ENCODE assay signal across 9 mouse cellular contexts in genomic region chr10:67871811-67872210, GRCm38 (mm10). TPM values are rescaled to one million over a fixed set of nuclear protein-coding genes. Genes with fewer than 3 reads are reported as not detected.
A peak's percentile ranks its signal among the peaks of the same experiment; 100 is the strongest.
DNase-seq lines count a peak whose midpoint lies in the region; ATAC-seq lines count a peak whose summit lies in the region.
"Had no signal": no experiment of that assay in that cellular context is flagged by ENCODE, and none has a peak within 500 bp of the region (broad histone marks: within the 10 kb centered on the region; RNA-seq: fewer than 3 reads in every experiment).

No protein-coding gene starts in this region.

- no peak overlapping the region for H3K27ac ChIP-seq in heart, embryonic 12.5 days (ENCODE audit: poor library complexity, severe bottlenecking)
- H3K27ac ChIP-seq: limb, embryonic 13.5 days had no signal

- no peaks in the 10 kb centered on the region for H3K4me1 ChIP-seq in heart, embryonic 12.5 days (replicated peaks)
- H3K4me1 ChIP-seq: limb, embryonic 13.5 days had no signal

- ATAC-seq in heart, embryonic 12.5 days (ENCODE audit: insufficient number of reproducible peaks, low FRiP score), result no peak
- ATAC-seq in megakaryocyte-erythroid progenitor cell, adult 5-6 weeks (replicated peaks; ENCODE audit: low FRiP score, low TSS enrichment, poor library complexity, severe bottlenecking), result peak; percentile 86

- H3K9ac ChIP-seq in heart, embryonic 12.5 days, result no peak overlapping the region
- H3K9ac ChIP-seq: limb, embryonic 13.5 days had no signal

- no peak overlapping the region for H3K4me3 ChIP-seq in heart, embryonic 12.5 days
- H3K4me3 ChIP-seq: limb, embryonic 13.5 days had no signal

- DNase-seq in heart, adult 18-20 months, result peak; percentile 52 to 85
- DNase-seq in adrenal gland, adult 18-20 months (ENCODE audit: low spot score in 2 of 2), result peak; percentile 63 to 75
- DNase-seq in embryo, embryonic 10.5 days (ENCODE audit: low spot score), result peak; percentile 82
- peak; percentile 74 to 75 for DNase-seq in heart, postnatal 36 days
- peak; percentile 65 to 73 for DNase-seq in layer of hippocampus, postnatal 14 days (ENCODE audit: low spot score in 2 of 2)
- DNase-seq in spleen, postnatal 10 days (ENCODE audit: low spot score in 2 of 2), result peak; percentile 34 to 78

- H3K4me2 ChIP-seq in heart, embryonic 12.5 days, result no peak overlapping the region
- H3K4me2 ChIP-seq: limb, embryonic 13.5 days had no signal

- no peaks in the 10 kb centered on the region for H3K36me3 ChIP-seq in heart, embryonic 12.5 days
- H3K36me3 ChIP-seq: limb, embryonic 13.5 days had no signal

- WGBS in heart, embryonic 12.5 days, result 13% methylated on average over 2 of the region's 2 CpGs

- intact Hi-C loops in heart, postnatal 36 days (cut with DNase I), result loop anchor here (1.0 to 2.0 kb wide), 2 partner anchors 112 to 275 kb away; no protein-coding TSS in a partner anchor

- H3K27me3 ChIP-seq in heart, embryonic 12.5 days (replicated peaks), result no peaks in the 10 kb centered on the region
- H3K27me3 ChIP-seq: limb, embryonic 13.5 days had no signal

- H3K9me3 ChIP-seq in heart, embryonic 12.5 days (replicated peaks), result no peaks in the 10 kb centered on the region
- H3K9me3 ChIP-seq: limb, embryonic 13.5 days had no signal

RNA-seq across cellular contexts. Expression of gene Zfp365, which starts 40.7 kb away (rescaled TPM):
- total RNA-seq in heart, adult 18-20 months (2021), result under 1 TPM; 0.23 to 0.37 TPM
- polyA plus RNA-seq in heart, embryonic 12.5 days (2016; fragmentation: Nextera tagmentation; extraction: Ambion mirVana), result 0.63 and 0.95 TPM in 2 replicates
- total RNA-seq in adrenal gland, adult 18-20 months (2021), result 1 to 10 TPM; 1.9 to 2.6 TPM
- under 1 TPM; 0.49 to 0.56 TPM for total RNA-seq in heart, postnatal 36 days (2021)
- total RNA-seq in layer of hippocampus, postnatal 14 days (2021), result 100 to 1,000 TPM; 138 to 158 TPM
- not detected in 2 replicates for total RNA-seq in megakaryocyte-erythroid progenitor cell, adult 5-6 weeks (2014; fragmentation: Nextera tagmentation)
- total RNA-seq in megakaryocyte-erythroid progenitor cell, adult 5-6 weeks (2017), result 0.23 TPM in 1 of 2 replicates, not detected in the other

Comparison
In these comparisons a context has a peak if more than half of its experiments do, and no peak if none do; other contexts are left out.
1. RNA of gene Zfp365, which starts 40.7 kb away (total RNA-seq): 138 to 158 TPM in layer of hippocampus, postnatal 14 days; 1.9 to 2.6 TPM in adrenal gland, adult 18-20 months, 0.49 to 0.56 TPM in heart, postnatal 36 days, 0.23 to 0.37 TPM in heart, adult 18-20 months and 0.23 TPM in megakaryocyte-erythroid progenitor cell, adult 5-6 weeks; every median in the first group is over 10 times any median in the second.
2. Peak in every context shown above with its lines, with median percentiles within 50 percentile points of each other: DNase-seq.